In the genomic region with DNA sequence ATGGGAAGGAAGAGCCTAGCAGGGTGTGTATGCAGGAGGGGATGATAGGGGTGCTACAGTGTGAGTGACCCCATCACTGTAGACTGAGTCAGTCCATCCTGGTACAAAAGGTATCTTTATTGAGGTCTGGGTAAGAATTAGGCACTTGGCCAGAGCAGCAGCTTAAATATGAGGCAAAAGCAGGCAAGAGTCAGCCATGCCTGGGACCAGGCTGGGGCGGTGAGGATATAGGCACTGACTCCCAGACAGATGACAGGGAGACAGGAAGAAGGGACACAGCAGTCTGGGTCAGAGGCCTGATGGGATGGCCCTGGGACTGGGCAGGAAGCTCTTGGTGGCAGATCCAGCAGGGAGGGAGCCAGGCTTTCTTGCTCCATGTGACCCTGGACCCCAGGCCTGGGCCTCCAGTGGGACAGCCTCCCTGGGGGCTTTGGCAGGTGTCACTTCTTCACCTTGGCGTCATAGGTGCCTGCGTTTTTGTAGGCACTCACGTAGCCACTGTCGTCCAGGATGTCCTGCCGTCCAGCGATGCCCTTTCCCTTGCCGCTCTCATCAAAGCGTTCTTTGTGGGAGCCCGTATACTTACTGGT, we compare ENCODE assay signal across 16 mouse cellular contexts. TPM values are rescaled to one million over a fixed set of nuclear protein-coding genes. Genes with fewer than 3 reads are reported as not detected.
DNase-seq lines count a peak whose midpoint lies in the region; ATAC-seq and TF ChIP-seq lines count a peak whose summit lies in the region.
"Had no signal": no experiment of that assay in that cellular context is flagged by ENCODE, and none has a peak within 500 bp of the region (broad histone marks: within the 10 kb centered on the region; RNA-seq: fewer than 3 reads in every experiment).

No protein-coding gene starts in this region.

- peaks cover 11% of the 10 kb centered on the region; the same call in 1 of the 2 replicates for H3K4me1 ChIP-seq in forebrain, postnatal 0 days (ENCODE audit: insufficient read depth)
- H3K4me1 ChIP-seq in neural tube, embryonic 15.5 days = peaks cover 64% of the 10 kb centered on the region

- H3K9ac ChIP-seq in forebrain, postnatal 0 days = no peak overlapping the region
- no peak overlapping the region for H3K9ac ChIP-seq in neural tube, embryonic 15.5 days (replicated peaks)
- H3K9ac ChIP-seq: heart, embryonic 12.5 days had no signal

- peaks cover 3% of the 10 kb centered on the region; the same call in 1 of the 2 replicates for H3K36me3 ChIP-seq in forebrain, postnatal 0 days (ENCODE audit: insufficient read depth)
- peaks cover 8% of the 10 kb centered on the region; the same call in 1 of the 2 replicates for H3K36me3 ChIP-seq in neural tube, embryonic 15.5 days
- H3K36me3 ChIP-seq: G1E had no signal

- peak overlapping the region; percentile 82 for H3K27ac ChIP-seq in gastrocnemius, adult 2 months
- 0 out of 2 replicates have a peak overlapping the region, but pooled peaks have one; percentile 16 for H3K27ac ChIP-seq in forebrain, postnatal 0 days (ENCODE audit: low read depth, low read length)
- peak overlapping the region; percentile 72 for H3K27ac ChIP-seq in neural tube, embryonic 15.5 days (replicated peaks)

- intact Hi-C loops in gastrocnemius, adult 2 months (cut with DNase I) = no loop called here

- no peak for TF ChIP-seq CTCF in gastrocnemius, adult 2 months (IDR thresholded peaks at IDR 0.05)
- no peak for TF ChIP-seq CTCF in forebrain, postnatal 0 days (IDR thresholded peaks at IDR 0.05; ENCODE audit: low read depth)

- DNase-seq in gastrocnemius, adult 2 months = no peak
- DNase-seq in gastrocnemius, postnatal 25 days = no peak
- DNase-seq in lung, postnatal 10 days = peak; percentile 9
- DNase-seq in lung, adult 18-20 months = no peak
- DNase-seq in forebrain, postnatal 0 days = no peak
- DNase-seq in right cerebral cortex, postnatal 36 days (ENCODE audit: low spot score in 2 of 2) = no peak
- DNase-seq: embryo, embryonic 11 days; kidney, adult 18-20 months; right cerebral cortex, postnatal 14 days; thymus, adult 18-20 months had no signal

- no peak overlapping the region for H3K4me2 ChIP-seq in forebrain, postnatal 0 days (ENCODE audit: low read depth)
- no peak overlapping the region for H3K4me2 ChIP-seq in neural tube, embryonic 15.5 days
- H3K4me2 ChIP-seq: heart, embryonic 12.5 days had no signal

- ATAC-seq in forebrain, postnatal 0 days = no peak
- no peak for ATAC-seq in neural tube, embryonic 15.5 days (ENCODE audit: low FRiP score)

- H3K27me3 ChIP-seq in forebrain, postnatal 0 days (ENCODE audit: insufficient read depth, low read length) = no peaks in the 10 kb centered on the region
- no peaks in the 10 kb centered on the region for H3K27me3 ChIP-seq in neural tube, embryonic 15.5 days (replicated peaks)

- no peaks in the 10 kb centered on the region for H3K9me3 ChIP-seq in forebrain, postnatal 0 days (ENCODE audit: low read length)
- H3K9me3 ChIP-seq in neural tube, embryonic 15.5 days (replicated peaks) = no peaks in the 10 kb centered on the region
- H3K9me3 ChIP-seq: G1E; heart, embryonic 12.5 days had no signal

- 92% methylated on average over 10 of the region's 10 CpGs for WGBS in forebrain, postnatal 0 days
- WGBS in neural tube, embryonic 15.5 days = 95% methylated on average over 10 of the region's 10 CpGs

- H3K4me3 ChIP-seq in gastrocnemius, adult 2 months = peak overlapping the region; percentile 19
- no peak overlapping the region for H3K4me3 ChIP-seq in forebrain, postnatal 0 days (ENCODE audit: low read depth, low read length)
- no peak overlapping the region for H3K4me3 ChIP-seq in neural tube, embryonic 15.5 days (replicated peaks)
- H3K4me3 ChIP-seq: heart, embryonic 12.5 days had no signal

RNA-seq across cellular contexts. Expression of gene Tppp3, which starts 3.8 kb away (rescaled TPM):
- total RNA-seq in gastrocnemius, adult 2 months (2021) = 10 to 100 TPM; 52.8 to 53.4 TPM
- total RNA-seq in gastrocnemius, postnatal 25 days (2021) = 10 to 100 TPM; 86.7 to 99.2 TPM
- total RNA-seq in forebrain, postnatal 0 days (2014; rRNA removed) = 66.6 and 80.6 TPM in 2 replicates
- polyA plus RNA-seq in forebrain, postnatal 0 days (2015; fragmentation: Nextera tagmentation; extraction: Ambion mirVana) = 74.6 and 106 TPM in 2 replicates
- polyA plus RNA-seq in neural tube, embryonic 15.5 days (2015; fragmentation: Nextera tagmentation; extraction: Ambion mirVana) = 253 and 288 TPM in 2 replicates
- total RNA-seq: G1E had no signal
- polyA plus RNA-seq: G1E had no signal

RNA-seq across cellular contexts. Expression of gene Zdhhc1, which starts 29.2 kb away (rescaled TPM):
- total RNA-seq in gastrocnemius, adult 2 months (2021) = 10 to 100 TPM in 1 of 2 experiments, 1 to 10 TPM in 1; 9.6 to 11.2 TPM
- 10 to 100 TPM in 1 of 2 experiments, 1 to 10 TPM in 1; 8.7 to 10.1 TPM for total RNA-seq in gastrocnemius, postnatal 25 days (2021)
- 22.9 and 30.4 TPM in 2 replicates for total RNA-seq in forebrain, postnatal 0 days (2014; rRNA removed)
- 16.2 and 22.7 TPM in 2 replicates for polyA plus RNA-seq in forebrain, postnatal 0 days (2015; fragmentation: Nextera tagmentation; extraction: Ambion mirVana)
- 36.6 and 36.8 TPM in 2 replicates for polyA plus RNA-seq in neural tube, embryonic 15.5 days (2015; fragmentation: Nextera tagmentation; extraction: Ambion mirVana)

RNA-seq across cellular contexts. Expression of gene Hsd11b2, which starts 51.1 kb away (rescaled TPM):
- not detected for total RNA-seq in gastrocnemius, adult 2 months (2021)
- under 1 TPM; 0.51 to 0.61 TPM for total RNA-seq in gastrocnemius, postnatal 25 days (2021)
- 0.38 and 0.52 TPM in 2 replicates for total RNA-seq in forebrain, postnatal 0 days (2014; rRNA removed)
- polyA plus RNA-seq in forebrain, postnatal 0 days (2015; fragmentation: Nextera tagmentation; extraction: Ambion mirVana) = 1.3 and 2.6 TPM in 2 replicates
- polyA plus RNA-seq in neural tube, embryonic 15.5 days (2015; fragmentation: Nextera tagmentation; extraction: Ambion mirVana) = 1.0 and 1.1 TPM in 2 replicates
- total RNA-seq: G1E; monocyte, adult 5-6 weeks had no signal
- polyA plus RNA-seq: G1E had no signal

RNA-seq across cellular contexts. Expression of gene Lrrc36, which starts 54.1 kb away (rescaled TPM):
- total RNA-seq in gastrocnemius, adult 2 months (2021) = under 1 TPM; 0.64 to 0.73 TPM
- total RNA-seq in gastrocnemius, postnatal 25 days (2021) = under 1 TPM; 0.41 to 0.67 TPM
- 1.7 and 1.8 TPM in 2 replicates for total RNA-seq in forebrain, postnatal 0 days (2014; rRNA removed)
- 0.40 and 1.1 TPM in 2 replicates for polyA plus RNA-seq in forebrain, postnatal 0 days (2015; fragmentation: Nextera tagmentation; extraction: Ambion mirVana)
- polyA plus RNA-seq in neural tube, embryonic 15.5 days (2015; fragmentation: Nextera tagmentation; extraction: Ambion mirVana) = 0.23 and 0.27 TPM in 2 replicates
- total RNA-seq: G1E; monocyte, adult 5-6 weeks had no signal
- polyA plus RNA-seq: G1E had no signal

RNA-seq across cellular contexts. Expression of gene Kctd19, which starts 54.2 kb away (rescaled TPM):
- total RNA-seq in gastrocnemius, adult 2 months (2021) = under 1 TPM in 1 of 2 experiments, not detected in 1; 0.23 TPM
- not detected for total RNA-seq in gastrocnemius, postnatal 25 days (2021)
- 0.10 and 0.15 TPM in 2 replicates for total RNA-seq in forebrain, postnatal 0 days (2014; rRNA removed)
- 0.16 and 0.19 TPM in 2 replicates for polyA plus RNA-seq in forebrain, postnatal 0 days (2015; fragmentation: Nextera tagmentation; extraction: Ambion mirVana)
- not detected in 2 replicates for polyA plus RNA-seq in neural tube, embryonic 15.5 days (2015; fragmentation: Nextera tagmentation; extraction: Ambion mirVana)
- total RNA-seq: G1E; heart, postnatal 4 days; monocyte, adult 5-6 weeks had no signal
- polyA plus RNA-seq: G1E; heart, embryonic 12.5 days; large intestine, adult 2 months had no signal

Comparison
In these comparisons a context has a peak if more than half of its experiments do, and no peak if none do; other contexts are left out.
1. H3K27ac ChIP-seq: peak in every context shown above with its lines; median percentile 82 in gastrocnemius, adult 2 months; 72 in neural tube, embryonic 15.5 days; 16 in forebrain, postnatal 0 days.